Mouse (Mus musculus) induced T-regulatory cell, adult 2 months (primary cell): ENCODE measurements around the gene Stum.

Source experiments
- DNase-seq: peaks from one replicate; pipeline ENCODE4 v3.0.0-alpha.2; 2012; ENCODE audit warnings: low read depth

Gene Stum

DNA sequence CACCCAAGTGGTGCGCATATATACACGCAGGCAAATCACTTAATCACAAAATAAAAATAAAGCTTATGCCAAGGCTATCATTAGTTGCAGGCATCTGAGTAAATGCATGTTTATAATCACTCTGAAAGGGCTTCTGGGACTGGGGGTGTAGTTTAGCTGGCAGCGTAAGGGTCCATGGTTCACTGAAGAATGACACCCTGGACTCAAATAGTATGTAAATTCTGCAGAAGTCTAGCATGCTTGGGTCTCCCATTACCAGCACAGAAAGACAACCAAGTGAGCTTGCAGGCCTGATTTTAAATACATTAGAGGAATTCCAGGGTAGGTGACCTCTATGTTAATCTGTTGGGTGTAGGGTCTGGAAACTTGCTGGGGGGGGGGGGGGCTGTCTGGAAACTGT is 16.5 kb upstream of the Stum start:
- no peak for DNase-seq

DNA sequence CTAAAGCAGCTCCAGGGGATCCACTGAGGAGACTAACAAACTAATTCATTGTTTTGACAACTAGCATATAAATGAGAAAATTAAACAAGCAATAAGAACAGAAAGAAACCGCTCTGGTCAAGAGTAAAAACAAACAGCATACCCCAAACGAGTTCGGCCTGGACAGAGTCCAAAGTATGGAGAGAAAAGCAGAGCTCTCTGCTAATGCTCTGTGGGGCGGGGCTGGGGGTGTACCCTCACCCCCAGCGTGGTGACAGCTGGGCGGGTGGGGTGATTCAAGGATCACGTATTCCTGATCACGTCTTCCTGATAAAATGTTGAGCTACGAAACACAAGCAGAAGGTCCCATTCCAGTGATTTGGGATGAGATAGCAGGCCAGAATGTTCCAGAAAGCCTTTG is 9.5 kb upstream of the Stum start:
- DNase-seq: no peak

DNA sequence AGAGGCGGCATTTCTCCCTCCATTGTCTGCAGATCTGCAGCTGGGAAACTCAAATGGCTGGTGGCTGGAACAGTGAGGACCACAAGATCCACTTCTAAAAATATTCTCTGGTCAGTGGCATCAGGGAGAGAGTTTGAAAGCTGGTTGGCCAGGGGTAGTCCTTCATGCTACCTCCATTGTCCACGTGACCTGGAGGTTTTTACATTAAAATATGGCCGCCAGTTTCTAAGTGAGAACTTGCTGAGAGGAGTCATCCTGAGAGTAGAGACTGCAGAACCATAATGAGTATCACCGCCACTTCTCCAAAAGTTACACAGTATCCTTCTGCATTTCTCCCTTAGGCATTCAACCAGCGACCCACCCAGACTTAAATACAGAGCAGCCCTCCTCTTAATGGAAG is 2.0 kb upstream of the Stum start:
- DNase-seq: no peak

DNA sequence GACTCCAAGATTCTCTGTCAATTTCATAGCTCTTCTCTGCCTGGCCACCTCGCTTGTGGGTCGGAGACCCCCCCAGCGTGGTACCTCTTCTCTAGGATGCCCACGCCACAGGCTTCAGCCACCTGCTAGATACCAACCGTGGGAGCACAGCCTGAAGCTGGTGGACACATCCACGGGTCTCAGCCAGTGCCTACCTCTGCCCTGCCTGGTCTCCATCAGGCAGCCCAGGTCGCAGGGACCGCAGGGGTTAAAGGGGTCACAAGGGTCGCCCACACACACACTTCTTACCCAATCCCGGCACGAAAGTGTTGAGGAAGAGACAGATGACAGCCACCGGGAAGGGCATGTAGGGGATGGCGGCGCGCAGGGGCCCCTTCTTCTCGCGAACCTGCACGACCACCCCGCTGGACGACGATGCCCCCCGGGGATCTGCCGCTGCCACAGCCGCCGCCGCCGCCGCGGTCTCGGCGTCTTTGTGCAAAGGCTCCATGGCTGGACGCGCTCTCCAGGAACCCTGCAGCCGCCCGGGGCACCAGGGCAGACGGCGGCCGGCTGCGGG is 385 bp downstream of the Stum start:
- DNase-seq: no peak

DNA sequence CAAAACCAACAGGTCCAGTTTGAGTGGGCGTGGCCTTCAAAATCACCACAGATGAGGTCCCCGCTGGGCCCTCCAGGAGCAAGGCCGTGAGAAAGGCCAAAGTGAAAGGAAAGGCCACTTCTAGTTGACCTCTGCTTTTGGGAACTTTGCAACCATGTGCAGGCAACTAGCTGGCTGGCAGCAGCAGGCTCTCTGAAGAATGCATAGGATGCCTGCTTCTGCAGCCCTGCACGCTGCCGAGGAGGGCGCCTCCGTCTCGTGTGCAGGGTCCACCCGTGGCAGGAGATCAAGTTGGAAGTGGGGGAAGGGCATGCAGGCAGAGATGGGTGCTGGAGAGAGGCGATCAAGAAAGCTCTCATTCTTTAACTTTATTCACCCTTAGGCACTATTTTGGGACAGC is 1.3 kb downstream of the Stum start:
- DNase-seq: no peak

DNA sequence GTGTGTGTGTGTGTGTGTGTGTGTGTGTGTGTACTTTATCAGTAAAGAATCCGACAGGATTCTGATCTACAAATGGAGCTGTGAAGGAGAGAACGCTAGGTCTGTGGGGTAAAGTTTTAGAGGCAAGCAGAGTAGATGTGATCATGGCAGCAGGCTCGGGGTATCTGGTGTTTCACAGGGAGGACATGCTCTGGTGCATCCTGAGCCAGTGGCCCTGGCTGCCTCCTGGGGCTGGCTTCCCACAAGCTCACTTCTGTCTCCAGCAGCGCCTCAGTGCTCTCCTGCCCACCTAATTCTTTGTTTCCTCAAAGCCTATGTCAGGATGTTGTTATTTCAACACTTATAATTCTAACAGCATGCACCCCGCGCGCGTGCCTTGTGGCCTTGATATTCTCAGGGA is 2.0 kb downstream of the Stum start:
- DNase-seq: no peak

DNA sequence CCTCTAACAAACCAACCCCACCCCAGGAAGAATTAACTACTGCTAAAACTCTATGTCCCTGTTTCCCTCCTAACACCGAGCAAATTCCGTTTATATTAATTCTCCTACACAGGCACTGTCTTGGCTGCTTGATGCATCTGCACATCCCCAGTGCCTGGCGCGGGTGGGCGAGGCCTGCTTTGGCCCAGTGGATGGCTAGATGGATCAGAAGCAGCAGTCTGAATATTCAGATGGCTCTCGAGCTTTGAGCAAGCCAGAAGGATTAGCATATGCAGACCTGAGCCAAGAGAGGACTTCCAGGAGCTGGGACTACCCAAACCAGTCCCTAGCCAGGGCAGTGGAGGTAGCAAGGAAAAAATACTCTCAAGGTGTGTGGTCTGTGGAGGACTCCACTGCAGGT is 3.0 kb downstream of the Stum start:
- no peak for DNase-seq

DNA sequence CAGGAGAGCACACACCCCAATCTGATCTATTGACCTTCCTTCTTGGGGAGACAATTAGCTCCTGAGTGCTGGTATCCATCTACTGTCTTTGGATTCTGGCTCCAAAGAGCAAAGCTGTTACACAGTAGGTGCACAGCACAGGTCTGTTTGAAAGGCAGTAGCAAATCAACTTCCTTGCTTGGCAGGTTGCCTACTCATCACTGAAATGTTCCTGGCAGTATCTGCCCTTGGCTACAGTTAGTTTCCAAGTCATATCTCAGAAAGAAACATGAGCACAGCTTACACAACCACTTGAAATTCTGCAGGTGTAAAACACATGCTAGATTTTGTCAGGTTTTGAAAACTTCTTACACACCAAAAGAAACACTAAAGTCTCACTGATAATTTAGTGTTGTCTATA is 9.7 kb downstream of the Stum start:
- no peak for DNase-seq

DNA sequence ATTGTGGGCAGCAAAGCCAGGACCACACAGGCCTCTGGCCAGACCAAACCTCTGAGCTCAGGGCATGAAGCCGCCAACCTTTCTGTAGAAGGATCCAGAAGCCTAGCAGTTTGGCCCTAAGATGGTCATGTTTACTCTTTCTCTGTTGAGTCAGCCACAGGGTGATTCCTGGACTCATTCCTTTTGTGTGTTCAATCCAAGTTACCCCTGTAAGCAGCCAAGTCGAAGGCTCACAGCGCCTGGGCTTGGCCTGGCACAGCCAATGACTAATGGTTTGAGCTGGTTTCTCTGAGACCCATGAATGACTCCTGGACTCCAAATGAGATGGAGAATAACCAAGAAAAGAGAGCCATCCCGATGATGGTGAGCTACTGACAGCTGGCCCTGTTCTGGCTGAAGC is 15.3 kb downstream of the Stum start:
- DNase-seq: no peak

DNA sequence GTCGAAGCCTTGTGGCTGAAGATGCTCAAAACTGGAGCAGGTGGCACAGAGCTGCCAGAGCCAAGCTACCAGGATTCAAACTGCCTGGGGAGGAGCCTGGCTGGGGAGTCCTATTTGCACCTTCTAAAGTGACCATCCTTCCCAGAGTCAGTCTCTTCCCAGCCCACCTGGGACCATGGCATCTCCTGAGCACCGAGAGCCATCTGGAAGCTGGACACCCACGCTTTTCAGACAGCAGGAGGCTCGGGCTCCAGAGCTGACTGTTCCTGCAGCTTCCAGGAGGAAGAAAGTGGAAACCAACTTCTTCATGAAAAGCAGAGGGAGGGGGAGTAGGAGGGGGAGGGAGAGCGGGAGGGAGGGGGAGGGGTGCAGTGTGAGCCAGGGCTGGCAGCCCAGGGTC is 17.7 kb downstream of the Stum start:
- no peak for DNase-seq

DNA sequence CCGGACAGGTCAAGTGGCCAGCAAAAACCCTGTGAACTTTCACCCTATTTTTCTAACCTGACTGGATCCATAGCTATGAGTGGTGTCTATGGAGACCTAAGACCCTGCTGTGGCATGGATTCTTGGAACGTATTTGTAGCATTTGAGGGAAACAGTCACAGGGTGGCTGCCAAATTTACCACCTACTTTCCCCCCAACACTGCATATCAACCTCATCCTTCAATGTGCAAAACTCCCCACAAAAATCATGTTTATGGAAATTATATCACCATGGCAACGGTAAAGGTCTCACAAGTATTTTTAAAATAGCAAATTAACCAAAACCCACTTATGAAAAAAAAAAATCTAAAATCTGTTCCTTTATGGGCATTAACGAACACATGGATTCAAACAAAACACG is 18.9 kb downstream of the Stum start:
- no peak for DNase-seq

DNA sequence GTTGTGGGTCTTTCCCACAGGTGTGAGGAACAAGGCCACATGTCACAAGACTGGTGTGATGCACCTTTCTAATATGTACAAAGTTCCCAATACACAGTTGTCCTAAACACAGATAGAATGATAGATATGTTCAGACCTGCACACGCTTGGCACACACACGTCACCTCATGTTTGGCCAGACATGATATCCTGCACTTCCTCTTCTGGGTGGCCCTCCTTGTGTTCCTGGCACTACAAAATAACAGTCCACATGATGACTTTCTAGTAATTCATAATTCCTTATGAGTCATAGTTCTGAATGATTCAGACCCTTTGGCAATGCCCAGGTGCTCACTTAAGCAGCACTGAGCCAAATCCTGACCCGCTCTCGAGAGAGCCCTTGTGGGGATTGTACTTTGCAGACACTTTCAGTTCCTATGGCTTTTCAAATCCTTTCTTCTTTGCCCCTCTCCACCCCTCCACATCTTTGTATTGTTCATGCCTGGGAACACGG is 20.3 kb downstream of the Stum start:
- no peak for DNase-seq

DNA sequence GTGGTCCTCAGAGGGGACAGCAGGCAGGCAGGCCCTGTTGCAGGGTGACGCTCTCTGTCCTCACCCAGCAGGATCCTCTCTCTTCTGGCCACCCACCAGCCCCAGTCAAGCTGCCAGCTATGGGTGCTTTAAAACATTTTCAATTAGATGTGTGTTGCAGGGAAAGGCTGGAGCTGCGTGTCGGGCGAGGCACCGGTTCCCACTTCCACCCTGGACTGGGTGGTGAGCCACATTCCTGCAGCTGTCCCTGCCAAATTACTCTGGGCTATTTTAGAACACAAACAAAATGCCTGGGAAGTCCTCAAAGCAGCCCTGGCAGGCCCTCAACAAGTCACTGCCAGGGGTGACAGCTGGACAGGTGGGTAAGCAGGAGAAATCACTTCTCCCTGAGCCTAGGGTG is 20.9 kb downstream of the Stum start:
- no peak for DNase-seq

DNA sequence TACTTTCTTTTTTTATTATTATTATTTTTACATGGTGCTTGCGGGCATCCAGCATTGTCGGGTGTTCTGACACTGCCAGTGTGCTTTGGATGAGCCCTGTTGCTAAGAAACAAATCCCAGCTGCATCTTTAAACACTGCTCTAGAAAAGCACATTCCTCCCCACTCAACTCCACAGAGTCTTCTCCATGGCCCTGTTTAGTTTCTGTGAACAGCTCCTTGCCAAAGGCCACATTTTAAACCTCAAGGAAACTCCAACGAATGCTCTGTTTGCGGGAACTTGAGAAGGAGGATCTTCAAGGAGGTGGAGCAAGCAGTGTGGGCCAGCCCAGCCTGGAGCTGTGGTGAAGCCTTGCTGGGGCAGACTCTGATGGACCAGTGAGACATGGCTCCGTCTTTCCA is 22.6 kb downstream of the Stum start:
- DNase-seq: no peak

DNA sequence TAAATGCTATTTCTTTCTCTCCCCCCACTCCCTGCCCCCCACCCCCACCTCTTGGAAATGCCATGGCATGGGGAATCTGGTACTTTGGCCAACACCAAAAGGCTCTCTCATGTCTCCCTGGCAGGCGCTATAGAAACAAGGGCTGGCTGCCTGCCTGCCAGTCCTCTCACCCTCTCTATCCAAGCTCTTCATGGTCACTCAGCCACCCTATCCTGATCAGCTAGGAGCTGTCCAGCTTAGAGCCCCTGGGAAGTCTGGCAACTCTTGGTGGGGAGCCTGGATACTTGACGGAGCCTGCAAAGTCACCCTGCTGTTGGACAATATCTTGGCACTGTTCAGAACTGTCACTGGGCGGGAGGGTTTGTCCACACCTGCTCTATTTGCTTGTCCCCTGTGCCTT is 24.6 kb downstream of the Stum start:
- DNase-seq: no peak

DNA sequence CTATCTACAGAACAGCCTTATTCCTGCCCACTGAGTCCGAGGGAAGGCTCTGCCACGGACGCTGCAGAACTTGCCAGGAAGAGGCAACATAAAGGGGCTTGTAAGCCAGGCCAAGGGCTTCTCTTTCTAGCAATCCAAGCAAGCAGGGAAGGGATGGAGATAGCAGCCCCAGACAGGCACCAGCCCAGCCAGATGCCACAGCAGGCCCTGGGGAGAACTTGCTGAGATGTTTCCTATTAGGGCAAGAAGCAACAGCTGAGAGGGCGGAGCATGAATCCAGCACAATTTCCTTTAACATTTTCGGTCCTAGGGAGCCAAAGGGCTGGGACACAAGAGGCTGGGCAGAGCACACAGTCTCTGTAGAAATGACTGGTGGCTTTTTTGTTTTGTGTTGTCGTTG is 25.0 kb downstream of the Stum start:
- no peak for DNase-seq

DNA sequence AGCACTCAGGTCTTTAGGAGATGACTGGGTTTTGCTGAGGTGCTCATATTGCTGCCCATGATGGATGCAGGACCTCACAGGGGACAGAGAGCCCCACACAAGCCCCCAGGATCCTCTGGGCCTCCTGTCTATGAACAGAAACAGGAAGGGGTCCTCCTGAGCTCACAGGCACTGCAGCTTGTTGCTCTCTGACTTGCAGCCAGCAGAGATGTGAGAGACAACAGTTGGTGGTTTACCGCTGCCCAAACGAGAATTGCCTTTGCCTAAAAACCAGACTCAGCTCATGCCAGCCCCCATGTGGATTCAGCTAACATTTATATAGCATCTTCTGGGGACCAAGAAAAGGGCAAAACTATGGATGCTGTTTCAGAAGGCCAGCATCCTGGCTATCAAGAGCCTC is 33.7 kb downstream of the Stum start:
- DNase-seq: no peak

DNA sequence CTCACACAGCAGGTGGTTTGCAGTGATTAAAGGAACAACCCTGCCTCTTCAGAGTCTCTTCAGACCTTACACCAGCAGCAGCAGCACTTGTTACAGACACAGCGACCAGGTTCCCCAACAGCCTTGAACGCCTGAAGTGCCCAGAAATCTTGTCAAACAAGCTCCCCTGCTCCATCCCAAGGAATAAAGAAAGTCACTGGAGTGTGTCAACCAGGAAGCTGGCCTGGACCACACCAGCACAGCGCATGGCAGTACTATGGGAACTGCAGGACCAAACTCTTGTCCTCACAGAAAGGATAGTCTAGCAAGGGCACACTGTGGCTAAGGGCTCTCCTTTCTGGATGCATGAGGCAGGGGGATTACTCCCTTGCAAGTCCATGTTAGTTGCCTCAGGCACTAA is 38.9 kb downstream of the Stum start:
- DNase-seq: no peak

DNA sequence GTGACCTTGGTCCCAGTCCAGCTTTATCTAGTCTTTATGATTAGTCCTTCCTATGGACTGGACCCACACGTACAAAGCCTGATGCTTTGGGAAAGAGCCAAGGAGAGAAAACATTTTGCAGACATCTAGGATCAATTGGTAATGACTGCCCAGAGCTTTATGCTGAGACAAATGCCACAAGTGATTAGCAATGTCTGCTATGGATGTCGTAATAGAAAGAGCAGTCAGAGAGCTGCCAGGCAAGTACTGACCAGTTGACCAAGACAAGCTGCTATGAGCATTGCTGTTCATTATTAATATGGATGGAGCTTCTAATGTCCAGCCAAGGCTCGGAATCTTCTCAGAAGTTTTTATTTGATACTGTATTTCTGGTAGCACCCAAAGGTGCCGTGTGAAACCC is 43.8 kb downstream of the Stum start:
- DNase-seq: no peak

DNA sequence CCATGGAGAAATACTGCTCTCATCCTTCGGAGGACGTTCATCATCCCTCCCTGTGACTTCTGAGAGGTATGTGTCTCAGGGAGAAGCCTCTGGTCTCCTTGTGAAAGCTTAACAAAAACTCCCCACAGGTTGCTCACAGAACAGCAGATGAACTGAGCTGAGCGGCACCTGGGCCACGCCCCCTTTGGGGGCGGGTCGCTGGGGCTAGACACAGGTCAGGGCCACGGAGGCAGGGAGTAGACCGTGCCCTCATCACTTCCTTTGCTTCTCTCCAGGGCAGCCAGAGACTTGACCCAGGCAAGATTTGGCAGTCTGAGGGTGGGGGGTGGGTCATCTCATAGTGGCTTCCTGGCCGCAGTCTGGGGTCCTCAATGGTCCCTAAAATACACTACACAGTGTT is 48.4 kb downstream of the Stum start:
- peak; percentile 78 for DNase-seq

DNA sequence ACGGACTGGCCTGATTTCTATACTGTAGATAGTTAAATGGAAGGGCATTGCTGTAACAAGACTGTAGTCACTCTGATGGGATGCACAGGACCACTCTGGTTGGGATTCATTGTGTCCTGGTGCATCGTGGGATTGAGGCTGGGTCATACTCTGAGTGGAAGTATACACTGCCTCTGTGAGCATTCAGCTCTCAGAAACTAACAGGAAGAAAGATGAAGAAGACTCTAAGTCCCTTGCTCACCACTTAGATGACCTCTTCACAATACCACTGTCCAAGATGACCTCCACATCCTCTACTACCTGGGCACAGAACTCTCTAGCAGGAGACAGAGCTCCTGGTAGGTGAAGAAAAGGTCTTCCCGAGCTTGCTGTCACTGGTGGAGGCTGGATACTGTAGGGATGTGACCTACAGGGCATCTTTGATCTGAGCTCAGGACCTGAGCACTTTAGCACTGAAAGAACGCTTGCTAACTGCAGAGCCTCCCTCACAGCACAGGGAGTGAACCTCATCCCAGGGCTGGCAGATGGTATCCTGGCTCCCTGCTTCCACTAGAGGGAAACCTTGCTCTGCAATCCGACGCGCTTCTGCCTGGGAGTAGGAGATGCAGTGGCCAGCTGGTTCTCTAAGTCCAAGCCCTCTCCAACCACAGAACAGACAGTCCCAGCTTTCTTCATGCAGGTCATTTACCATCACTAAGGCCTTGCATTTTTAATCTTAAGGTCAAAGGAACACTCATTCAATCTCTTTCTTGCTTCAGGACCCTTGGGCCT is 49.3 kb downstream of the Stum start:
- DNase-seq: peak; percentile 57

DNA sequence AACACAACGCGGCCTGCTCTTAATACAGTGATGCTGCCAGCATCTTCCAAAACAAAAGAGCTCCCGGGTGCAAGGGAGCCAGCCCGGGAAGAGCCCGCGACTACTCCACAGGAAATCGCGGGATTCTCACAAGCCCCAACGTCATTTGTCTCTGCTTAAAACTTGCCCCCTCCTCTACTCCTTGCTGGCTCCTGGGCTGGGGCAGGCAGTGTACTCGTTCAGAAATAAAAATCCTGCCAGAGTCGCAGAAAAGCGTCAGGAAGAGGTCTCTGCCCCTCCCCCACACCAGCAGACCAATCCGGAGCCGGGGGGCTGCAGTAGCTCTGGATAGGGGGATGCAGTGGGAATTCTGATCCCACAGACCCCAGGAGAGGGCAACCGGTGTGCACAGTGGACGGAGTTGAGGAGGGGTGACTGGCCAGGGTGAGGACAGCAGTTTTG is 50.2 kb downstream of the Stum start:
- DNase-seq: peak; percentile 26

DNA sequence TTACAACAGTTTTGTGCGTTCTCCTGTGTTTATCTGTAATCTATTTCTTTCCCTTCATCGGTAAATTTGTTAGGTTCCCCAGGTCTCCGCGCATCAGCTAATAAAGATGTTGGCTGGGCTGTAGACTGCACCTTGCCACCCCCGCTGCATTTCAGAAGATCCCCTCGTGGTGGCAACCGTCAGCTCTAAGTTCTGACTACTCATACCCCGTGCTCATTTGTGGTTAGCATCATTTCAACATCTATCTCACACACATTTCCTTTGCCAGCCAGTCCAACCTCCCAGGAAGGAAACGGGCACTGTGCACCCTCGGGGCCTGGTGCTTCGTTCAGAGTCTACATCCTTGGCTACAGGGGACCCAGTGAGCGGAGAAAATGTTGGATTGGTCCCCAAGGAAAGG is 51.5 kb downstream of the Stum start:
- DNase-seq: peak; percentile 90

DNA sequence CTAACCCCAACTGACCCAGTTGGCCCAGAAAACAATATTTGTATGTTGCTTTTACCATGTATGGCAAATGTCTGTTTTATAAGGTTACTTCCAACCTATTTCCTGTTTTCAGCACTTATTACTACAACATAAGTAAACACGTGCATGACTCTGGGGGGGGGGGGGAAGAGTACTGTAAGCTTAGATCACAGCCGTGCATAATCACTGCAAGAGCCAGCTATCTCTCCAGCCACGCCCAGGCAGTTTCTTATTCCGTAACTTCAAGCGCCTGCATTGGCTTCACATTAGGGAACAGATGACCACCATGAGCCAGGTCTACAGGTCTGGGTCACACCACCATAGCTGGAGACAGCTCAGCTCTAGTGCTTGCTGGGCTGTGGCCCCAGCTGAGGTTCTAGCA is 53.5 kb downstream of the Stum start:
- DNase-seq: no peak
